Mouse (Mus musculus): Measurements from ENCODE around the gene Dusp16. TPM values are rescaled to one million over a fixed set of nuclear protein-coding genes. Genes with fewer than 3 reads are reported as not detected.
A peak's percentile ranks its signal among the peaks of the same experiment; 100 is the strongest.
"Not testable (repeated sequence)": the region's sequence is repeated elsewhere in the genome, so short reads cannot be mapped to it uniquely, and the experiment has no call there.

The Dusp16 gene
- total RNA-seq, 2 experiments from 2014 or later, result 9.5 to 9.8 TPM

GRCm38 (mm10) chr6:134701211-134701602, 91.2 kb downstream of the Dusp16 start:
- DNase-seq (ENCODE audit: low spot score in 2 of 2), result no peak

GRCm38 (mm10) chr6:134700451-134701210, 91.8 kb downstream of the Dusp16 start:
- DNase-seq (ENCODE audit: low spot score in 2 of 2), result no peak

- no peak for DNase-seq (ENCODE audit: low spot score in 2 of 2)
Observed at GRCm38 (mm10) chr6:134698243-134698642, 94.2 kb downstream of the Dusp16 start.

- no peak for DNase-seq (ENCODE audit: low spot score in 2 of 2)
Observed at GRCm38 (mm10) chr6:134696554-134696953, 95.9 kb downstream of the Dusp16 start.

- DNase-seq (ENCODE audit: low spot score in 2 of 2), result no peak
Observed at GRCm38 (mm10) chr6:134696146-134696545, 96.3 kb downstream of the Dusp16 start.

- DNase-seq (ENCODE audit: low spot score in 2 of 2), result no peak
Observed at GRCm38 (mm10) chr6:134695625-134696024, 96.8 kb downstream of the Dusp16 start.

GRCm38 (mm10) chr6:134694988-134695387, 97.4 kb downstream of the Dusp16 start:
- DNase-seq (ENCODE audit: low spot score in 2 of 2), result no peak

GRCm38 (mm10) chr6:134694498-134694897, 97.9 kb downstream of the Dusp16 start:
- no peak for DNase-seq (ENCODE audit: low spot score in 2 of 2)

- DNase-seq (ENCODE audit: low spot score in 2 of 2), result no peak
Observed at GRCm38 (mm10) chr6:134685515-134685914, 106.9 kb downstream of the Dusp16 start.

- DNase-seq (ENCODE audit: low spot score in 2 of 2), result no peak
Observed at GRCm38 (mm10) chr6:134685040-134685439, 107.4 kb downstream of the Dusp16 start.

- DNase-seq (ENCODE audit: low spot score in 2 of 2), result no peak
Observed at GRCm38 (mm10) chr6:134684354-134684915, 108.0 kb downstream of the Dusp16 start.

- not testable (repeated sequence) for DNase-seq (ENCODE audit: low spot score in 2 of 2)
Observed at GRCm38 (mm10) chr6:134679330-134679729, 113.1 kb downstream of the Dusp16 start.

GRCm38 (mm10) chr6:134678037-134678436, 114.4 kb downstream of the Dusp16 start:
- no peak for DNase-seq (ENCODE audit: low spot score in 2 of 2)

- DNase-seq (ENCODE audit: low spot score in 2 of 2), result peak in 1 of 2 experiments; percentile 27
Observed at GRCm38 (mm10) chr6:134677504-134677903, 114.9 kb downstream of the Dusp16 start.

- not testable (repeated sequence) for DNase-seq (ENCODE audit: low spot score in 2 of 2)
Observed at GRCm38 (mm10) chr6:134673712-134674111, 118.7 kb downstream of the Dusp16 start.

- DNase-seq (ENCODE audit: low spot score in 2 of 2), result no peak
Observed at GRCm38 (mm10) chr6:134670881-134671411, 121.5 kb downstream of the Dusp16 start.

- DNase-seq (ENCODE audit: low spot score in 2 of 2), result no peak
Observed at GRCm38 (mm10) chr6:134669179-134669865, 123.1 kb downstream of the Dusp16 start.

- DNase-seq (ENCODE audit: low spot score in 2 of 2), result no peak
Observed at GRCm38 (mm10) chr6:134668519-134668918, 123.9 kb downstream of the Dusp16 start.

GRCm38 (mm10) chr6:134665817-134666216, 126.6 kb downstream of the Dusp16 start:
- no peak for DNase-seq (ENCODE audit: low spot score in 2 of 2)
